Mouse (Mus musculus): ENCODE results near the gene Pgm5. TPM values are rescaled to one million over a fixed set of nuclear protein-coding genes. Genes with fewer than 3 reads are reported as not detected.
A peak's percentile ranks its signal among the peaks of the same experiment; 100 is the strongest.

Pgm5 gene
- total RNA-seq, 2 experiments from 2014 or later = 10.7 to 15.1 TPM

GRCm38 (mm10) chr19:24742606-24743005 is 119.0 kb downstream of the Pgm5 start:
- intact Hi-C loops (cut with DNase I) = no loop called here
- Histone ChIP-seq H3K4me3 (no peak overlapping the region), H3K27ac (no peak overlapping the region)
- TF ChIP-seq CTCF (IDR thresholded peaks at IDR 0.05) = no peak
- DNase-seq = no peak

GRCm38 (mm10) chr19:24738786-24739185 is 122.9 kb downstream of the Pgm5 start:
- intact Hi-C loops (cut with DNase I) = no loop called here
- Histone ChIP-seq H3K4me3 (no peak overlapping the region), H3K27ac (no peak overlapping the region)
- TF ChIP-seq CTCF (IDR thresholded peaks at IDR 0.05) = no peak
- no peak for DNase-seq

- no peak for TF ChIP-seq CTCF (IDR thresholded peaks at IDR 0.05)
- intact Hi-C loops (cut with DNase I) = no loop called here
These were observed 123.6 kb downstream of the Pgm5 start for GRCm38 (mm10) chr19:24738026-24738425.

GRCm38 (mm10) chr19:24735484-24736128 is 126.0 kb downstream of the Pgm5 start:
- no peak overlapping the region for H3K4me3 ChIP-seq
- intact Hi-C loops (cut with DNase I) = no loop called here
- H3K27ac ChIP-seq = peak overlapping the region; percentile 59
- TF ChIP-seq CTCF (IDR thresholded peaks at IDR 0.05) = 0 out of 2 replicates have a peak, but pooled peaks have one; percentile 5
- DNase-seq = peak; percentile 54

More at GRCm38 (mm10) chr19:24738026-24738425, 123.6 kb downstream of the Pgm5 start:
- Histone ChIP-seq H3K4me3 (no peak overlapping the region), H3K27ac (no peak overlapping the region)
- no peak for DNase-seq

- no peak for TF ChIP-seq CTCF (IDR thresholded peaks at IDR 0.05)
- peak overlapping the region; percentile 63 for H3K27ac ChIP-seq
- DNase-seq = peak; percentile 41
- no peak overlapping the region for H3K4me3 ChIP-seq
- intact Hi-C loops (cut with DNase I) = no loop called here
These were observed 131.0 kb downstream of the Pgm5 start for GRCm38 (mm10) chr19:24730661-24731060.

- no peak for TF ChIP-seq CTCF (IDR thresholded peaks at IDR 0.05)
- Histone ChIP-seq H3K4me3 (no peak overlapping the region), H3K27ac (no peak overlapping the region)
- no peak for DNase-seq
- intact Hi-C loops (cut with DNase I) = no loop called here
These were observed 137.3 kb downstream of the Pgm5 start for GRCm38 (mm10) chr19:24724362-24724761.

- TF ChIP-seq CTCF (IDR thresholded peaks at IDR 0.05) = no peak
- DNase-seq = no peak
These were observed 141.2 kb downstream of the Pgm5 start for GRCm38 (mm10) chr19:24720448-24720847.

GRCm38 (mm10) chr19:24719504-24719903 is 142.2 kb downstream of the Pgm5 start:
- intact Hi-C loops (cut with DNase I) = no loop called here
- no peak for DNase-seq
- Histone ChIP-seq H3K27ac (no peak overlapping the region), H3K4me3 (no peak overlapping the region)
- TF ChIP-seq CTCF (IDR thresholded peaks at IDR 0.05) = no peak

More at GRCm38 (mm10) chr19:24720448-24720847, 141.2 kb downstream of the Pgm5 start:
- Histone ChIP-seq H3K4me3 (no peak overlapping the region), H3K27ac (no peak overlapping the region)
- intact Hi-C loops (cut with DNase I) = no loop called here

GRCm38 (mm10) chr19:24718021-24718420 is 143.6 kb downstream of the Pgm5 start:
- intact Hi-C loops (cut with DNase I) = no loop called here
- TF ChIP-seq CTCF (IDR thresholded peaks at IDR 0.05) = no peak
- Histone ChIP-seq H3K27ac (no peak overlapping the region), H3K4me3 (no peak overlapping the region)
- no peak for DNase-seq

- no peak overlapping the region for H3K27ac ChIP-seq
- no peak for TF ChIP-seq CTCF (IDR thresholded peaks at IDR 0.05)
- DNase-seq = no peak
These were observed 145.2 kb downstream of the Pgm5 start for GRCm38 (mm10) chr19:24716303-24717097.

GRCm38 (mm10) chr19:24708032-24708431 is 153.6 kb downstream of the Pgm5 start:
- intact Hi-C loops (cut with DNase I) = no loop called here
- no peak for TF ChIP-seq CTCF (IDR thresholded peaks at IDR 0.05)
- Histone ChIP-seq H3K27ac (peak overlapping the region; percentile 57), H3K4me3 (no peak overlapping the region)
- DNase-seq = no peak

More at GRCm38 (mm10) chr19:24716303-24717097, 145.2 kb downstream of the Pgm5 start:
- intact Hi-C loops (cut with DNase I) = no loop called here
- no peak overlapping the region for H3K4me3 ChIP-seq

- peak overlapping the region; percentile 57 for H3K27ac ChIP-seq
- intact Hi-C loops (cut with DNase I) = no loop called here
- H3K4me3 ChIP-seq = no peak overlapping the region
- no peak for TF ChIP-seq CTCF (IDR thresholded peaks at IDR 0.05)
- DNase-seq = no peak
These were observed 154.4 kb downstream of the Pgm5 start for GRCm38 (mm10) chr19:24707071-24707906.
